Mouse (Mus musculus): Measurements from ENCODE around the gene Tmem163. TPM values are rescaled to one million over a fixed set of nuclear protein-coding genes. Genes with fewer than 3 reads are reported as not detected.

Tmem163 gene
- total and polyA plus RNA-seq, 3 experiments, result not detected

- H3K4me1 ChIP-seq (ENCODE audit: control insufficient read depth in 1 of 2, insufficient read depth in 2 of 2, low read length in 2 of 2), result no peaks in the 10 kb centered on the region
- no peak for DNase-seq (ENCODE audit: low read depth, low spot score)
- TF ChIP-seq KAT2A (conservative IDR thresholded peaks at IDR 0.05; ENCODE audit: low read depth, low read length), result no peak
- TF ChIP-seq SIN3A (IDR thresholded peaks at IDR 0.05; ENCODE audit: low read length), result no peak
- no peak for TF ChIP-seq MEF2A (IDR thresholded peaks at IDR 0.05; ENCODE audit: extremely low read depth, insufficient replicate concordance, low read depth, low read length, poor library complexity, severe bottlenecking)
- TF ChIP-seq TCF12 (IDR thresholded peaks at IDR 0.05; ENCODE audit: low read depth, low read length), result no peak
- no peak for TF ChIP-seq RAD21 (IDR thresholded peaks at IDR 0.05; ENCODE audit: low read depth, low read length)
- no peak for TF ChIP-seq USF2 (IDR thresholded peaks at IDR 0.05; ENCODE audit: borderline replicate concordance in 1 of 2, insufficient read depth in 1 of 2, low read depth in 1 of 2, low read length in 2 of 2)
- TF ChIP-seq CTCF (IDR thresholded peaks at IDR 0.05 in 2 of 3, conservative IDR thresholded peaks at IDR 0.05 in 1 of 3; ENCODE audit: control insufficient read depth in 1 of 3, insufficient read depth in 1 of 3, low read depth in 2 of 3, low read length in 3 of 3, poor library complexity in 1 of 3, severe bottlenecking in 1 of 3), result no peak
- no peak for TF ChIP-seq MYC (IDR thresholded peaks at IDR 0.05; ENCODE audit: low read depth, low read length)
Observed at GRCm38 (mm10) chr1:127577083-127577482, 102.3 kb downstream of the Tmem163 start.

GRCm38 (mm10) chr1:127576563-127576962 lies 102.8 kb downstream of the Tmem163 start:
- Histone ChIP-seq H3K4me3 (ENCODE audit: control insufficient read depth in 1 of 2, insufficient read depth in 1 of 2, low read depth in 2 of 2, low read length in 2 of 2) (no peak overlapping the region), H3K27me3 (ENCODE audit: control insufficient read depth in 1 of 2, insufficient read depth in 2 of 2, low read length in 2 of 2) (no peaks in the 10 kb centered on the region), H3K9ac (ENCODE audit: control insufficient read depth, low read depth, low read length, poor library complexity, severe bottlenecking) (no peak overlapping the region), H3K36me3 (ENCODE audit: control insufficient read depth in 1 of 2, insufficient read depth in 2 of 2, low read length in 2 of 2) (no peaks in the 10 kb centered on the region), H3K79me2 (ENCODE audit: control insufficient read depth, insufficient read depth, low read length, poor library complexity) (no peaks in the 10 kb centered on the region), H3K9me3 (replicated peaks; ENCODE audit: insufficient read depth, low read length) (no peaks in the 10 kb centered on the region), H3K4me1 (ENCODE audit: control insufficient read depth in 1 of 2, insufficient read depth in 2 of 2, low read length in 2 of 2) (no peaks in the 10 kb centered on the region), H3K27ac (ENCODE audit: control insufficient read depth, low read depth, low read length) (no peak overlapping the region)
- no peak for DNase-seq (ENCODE audit: low read depth, low spot score)
- TF ChIP-seq TBP (IDR thresholded peaks at IDR 0.05; ENCODE audit: low read depth, low read length) (no peak), CHD1 (IDR thresholded peaks at IDR 0.05; ENCODE audit: low read depth, low read length) (no peak), SIN3A (IDR thresholded peaks at IDR 0.05; ENCODE audit: low read length) (no peak), HCFC1 (IDR thresholded peaks at IDR 0.05; ENCODE audit: low read depth, low read length) (no peak), RAD21 (IDR thresholded peaks at IDR 0.05; ENCODE audit: low read depth, low read length) (no peak), ZC3H11A (IDR thresholded peaks at IDR 0.05; ENCODE audit: low read depth, low read length) (no peak), MEF2A (IDR thresholded peaks at IDR 0.05; ENCODE audit: extremely low read depth, insufficient replicate concordance, low read depth, low read length, poor library complexity, severe bottlenecking) (no peak), ETS1 (IDR thresholded peaks at IDR 0.05; ENCODE audit: low read depth, low read length) (no peak), KAT2A (conservative IDR thresholded peaks at IDR 0.05; ENCODE audit: low read depth, low read length) (no peak), POLR2AphosphoS2 (IDR thresholded peaks at IDR 0.05; ENCODE audit: low read length) (no peak), GATA1 (IDR thresholded peaks at IDR 0.05; ENCODE audit: low read depth, low read length) (no peak)

More at GRCm38 (mm10) chr1:127577083-127577482, 102.3 kb downstream of the Tmem163 start:
- H3K9me3 ChIP-seq (replicated peaks; ENCODE audit: insufficient read depth, low read length), result no peaks in the 10 kb centered on the region
- H3K36me3 ChIP-seq (ENCODE audit: control insufficient read depth in 1 of 2, insufficient read depth in 2 of 2, low read length in 2 of 2), result no peaks in the 10 kb centered on the region
- no peak overlapping the region for H3K4me3 ChIP-seq (ENCODE audit: control insufficient read depth in 1 of 2, insufficient read depth in 1 of 2, low read depth in 2 of 2, low read length in 2 of 2)
- no peaks in the 10 kb centered on the region for H3K27me3 ChIP-seq (ENCODE audit: control insufficient read depth in 1 of 2, insufficient read depth in 2 of 2, low read length in 2 of 2)
- H3K27ac ChIP-seq (ENCODE audit: control insufficient read depth, low read depth, low read length), result no peak overlapping the region
- no peak overlapping the region for H3K9ac ChIP-seq (ENCODE audit: control insufficient read depth, low read depth, low read length, poor library complexity, severe bottlenecking)
- no peaks in the 10 kb centered on the region for H3K79me2 ChIP-seq (ENCODE audit: control insufficient read depth, insufficient read depth, low read length, poor library complexity)
